Mouse (Mus musculus) splenic B cell, adult 2 months (primary cell): ENCODE measurements at regions not wholly inside any gene's neighbourhood (a gene's known extent, or its start where the extent isn't known, plus 50 kb on each side); places are given as distances from the start of the nearest gene placed in this dataset.

Experiments used
- DNase-seq: peaks from one replicate; pipeline ENCODE4 v3.0.0-alpha.2; 2011; ENCODE audit warnings: low read depth, low spot score
- H3K27me3 ChIP-seq: 2 replicates; pipeline ENCODE4 v1.6.1; 2012; ENCODE audit warnings: mild to moderate bottlenecking, low read length, moderate library complexity, mixed read lengths; ENCODE audit not compliant: control insufficient read depth, poor library complexity, insufficient read depth, severe bottlenecking
- H3K36me3 ChIP-seq: 2 replicates; pipeline ENCODE4 v1.6.1; 2012; ENCODE audit warnings: mild to moderate bottlenecking, low read length, moderate library complexity, mixed read lengths; ENCODE audit not compliant: control insufficient read depth, poor library complexity, insufficient read depth, severe bottlenecking

GRCm38 (mm10) chr8:10894306-10894705 lies 114.0 kb downstream of the Irs2 start:
- no peak for DNase-seq
- Histone ChIP-seq H3K27me3 (no peaks in the 10 kb centered on the region), H3K36me3 (no peaks in the 10 kb centered on the region)

DNA sequence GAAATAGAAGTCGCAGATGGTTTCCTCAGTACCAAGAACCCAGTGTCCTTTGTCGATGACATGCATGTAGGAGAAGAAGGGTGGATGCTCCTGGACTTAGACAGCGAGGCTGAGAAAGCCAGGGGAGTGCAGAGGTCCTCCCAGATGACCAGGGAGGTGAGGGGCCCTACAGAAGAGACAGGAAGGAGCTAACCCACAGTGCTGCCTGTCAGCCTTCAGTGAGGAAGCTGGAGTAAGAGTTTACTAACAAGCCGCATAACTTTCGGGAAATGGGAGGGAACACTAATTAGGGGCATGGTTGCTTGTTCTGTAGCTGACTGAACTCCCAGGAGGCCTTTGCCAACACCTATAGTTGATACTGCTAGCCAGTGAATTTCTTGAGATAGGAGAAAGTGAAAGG lies 114.5 kb downstream of the Irs2 start:
- no peak for DNase-seq
- Histone ChIP-seq H3K36me3 (no peaks in the 10 kb centered on the region), H3K27me3 (no peaks in the 10 kb centered on the region)

DNA sequence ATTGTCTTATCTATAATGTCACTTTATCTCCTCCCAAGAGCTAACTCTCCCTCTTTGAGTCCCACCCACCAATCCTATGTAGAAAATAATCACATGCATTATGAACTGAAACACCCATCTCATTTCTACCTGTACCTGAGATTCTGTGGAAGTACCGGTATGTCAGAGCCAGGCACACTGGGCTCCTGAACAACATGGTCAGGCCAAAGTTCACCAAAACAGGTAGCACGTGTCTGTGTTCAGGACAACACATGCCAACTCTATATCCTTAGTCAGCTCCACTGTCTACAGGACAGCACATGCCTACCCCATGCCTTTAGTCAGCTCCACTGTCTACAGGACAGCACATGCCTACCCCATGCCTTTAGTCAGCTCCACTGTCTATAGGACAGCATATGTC lies 116.4 kb downstream of the Irs2 start:
- DNase-seq: no peak
- Histone ChIP-seq H3K27me3 (no peaks in the 10 kb centered on the region), H3K36me3 (no peaks in the 10 kb centered on the region)

DNA sequence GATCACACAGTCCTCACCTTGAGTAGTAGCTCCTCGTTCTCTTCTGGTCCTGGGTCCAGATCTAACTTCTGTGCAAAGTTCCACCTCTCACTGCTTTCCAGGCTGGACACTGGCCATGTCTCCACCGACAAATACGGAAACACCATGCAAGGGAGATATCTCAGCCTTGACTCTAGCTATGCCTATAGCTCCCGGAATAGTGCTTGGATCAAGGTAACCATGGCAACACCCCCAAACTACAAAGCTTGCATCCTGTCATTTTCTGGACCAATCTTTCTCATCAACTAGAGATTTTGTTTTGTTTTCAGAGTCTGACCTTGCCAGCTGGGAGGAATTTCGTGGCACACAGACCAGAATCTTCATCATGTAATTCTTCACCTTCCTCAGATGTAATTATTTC lies 116.8 kb downstream of the Irs2 start:
- no peak for DNase-seq
- no peaks in the 10 kb centered on the region for H3K27me3 ChIP-seq
- H3K36me3 ChIP-seq: no peaks in the 10 kb centered on the region

- no peak for DNase-seq
- H3K36me3 ChIP-seq: no peaks in the 10 kb centered on the region
- no peaks in the 10 kb centered on the region for H3K27me3 ChIP-seq
These were observed 122.8 kb downstream of the Irs2 start for GRCm38 (mm10) chr8:10885452-10885851.

DNA sequence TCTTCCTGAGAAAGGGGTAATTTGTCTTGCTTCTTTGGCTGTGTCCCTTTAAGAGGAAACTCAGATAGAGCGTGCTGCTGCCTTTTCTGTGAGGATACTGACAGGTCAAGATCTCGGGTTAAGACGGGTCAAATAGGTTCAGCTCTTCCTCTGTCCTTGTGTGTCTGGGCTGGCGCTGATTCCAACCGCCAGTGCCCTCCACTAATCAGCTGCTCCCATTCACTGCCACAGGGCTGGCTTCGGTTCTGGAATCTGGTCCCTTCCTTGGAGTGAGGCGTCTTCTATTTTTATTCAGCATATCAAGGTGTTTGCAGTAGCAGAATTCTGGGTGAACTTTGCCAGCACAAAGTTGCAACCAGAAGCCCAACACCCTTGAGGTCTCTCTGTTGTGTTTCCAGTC lies 124.8 kb downstream of the Irs2 start:
- Histone ChIP-seq H3K27me3 (no peaks in the 10 kb centered on the region), H3K36me3 (no peaks in the 10 kb centered on the region)
- DNase-seq: no peak

DNA sequence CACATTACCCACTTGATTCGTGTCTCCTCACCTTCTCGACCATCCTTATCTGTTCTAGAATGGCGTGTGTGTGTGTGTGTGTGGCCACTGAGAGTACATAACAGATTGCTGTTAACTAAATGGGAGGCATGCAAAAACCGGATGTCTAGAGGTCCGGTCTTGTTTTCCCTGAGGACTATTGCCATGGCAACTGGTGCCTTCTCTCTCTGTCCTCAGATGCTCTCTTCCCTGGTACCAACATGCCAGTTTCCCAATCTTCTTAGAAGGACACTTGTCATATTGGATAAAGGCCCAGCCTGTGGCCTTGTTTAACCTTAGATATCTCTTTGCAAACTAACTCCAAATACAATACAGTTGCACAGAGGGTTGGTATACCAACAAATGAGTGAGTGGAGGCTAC lies 125.9 kb downstream of the Irs2 start:
- Histone ChIP-seq H3K36me3 (no peaks in the 10 kb centered on the region), H3K27me3 (no peaks in the 10 kb centered on the region)
- DNase-seq: no peak

DNA sequence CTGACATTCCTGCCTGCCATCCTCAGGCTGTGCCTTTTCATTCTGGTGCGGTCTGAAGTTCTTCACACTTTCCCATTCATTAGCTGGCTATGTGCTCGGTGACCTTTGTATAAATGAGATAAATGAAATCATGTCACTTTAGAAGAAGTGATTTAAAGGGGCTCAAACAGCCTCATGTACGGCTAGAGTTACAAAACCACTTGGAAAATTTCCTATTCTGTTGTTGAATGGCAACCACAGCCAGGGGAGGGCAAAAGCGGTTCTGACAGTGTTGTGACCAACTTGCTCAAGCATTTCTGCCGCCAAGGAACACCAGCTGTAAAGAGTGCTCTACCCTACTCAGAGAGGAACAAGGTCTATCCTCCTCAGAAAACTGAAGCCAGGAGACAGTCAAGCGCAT lies 128.4 kb downstream of the Irs2 start:
- Histone ChIP-seq H3K27me3 (no peaks in the 10 kb centered on the region), H3K36me3 (no peaks in the 10 kb centered on the region)
- no peak for DNase-seq

- no peak for DNase-seq
- Histone ChIP-seq H3K36me3 (no peaks in the 10 kb centered on the region), H3K27me3 (no peaks in the 10 kb centered on the region)
These were observed 129.0 kb downstream of the Irs2 start for GRCm38 (mm10) chr8:10879049-10879847.

DNA sequence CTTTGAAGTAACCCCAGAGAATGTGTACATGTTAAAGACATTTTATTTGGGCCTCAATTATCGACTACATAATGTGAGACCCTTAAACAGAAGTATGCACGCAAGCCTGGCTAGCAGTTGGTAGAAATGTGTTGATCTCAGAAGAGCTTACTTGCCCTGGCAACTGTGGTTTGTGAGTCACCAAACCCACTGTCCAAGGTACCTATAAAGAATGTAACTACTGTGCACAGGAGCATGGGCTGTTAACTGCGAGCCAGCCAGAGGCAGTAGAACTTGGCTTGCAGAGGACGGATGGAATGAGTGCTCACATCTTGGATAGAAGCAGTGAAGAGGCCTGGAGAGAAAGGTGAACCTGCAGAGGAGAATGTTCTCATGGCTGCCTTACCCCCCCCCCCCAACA lies 129.9 kb downstream of the Irs2 start:
- Histone ChIP-seq H3K27me3 (no peaks in the 10 kb centered on the region), H3K36me3 (no peaks in the 10 kb centered on the region)
- DNase-seq: no peak

DNA sequence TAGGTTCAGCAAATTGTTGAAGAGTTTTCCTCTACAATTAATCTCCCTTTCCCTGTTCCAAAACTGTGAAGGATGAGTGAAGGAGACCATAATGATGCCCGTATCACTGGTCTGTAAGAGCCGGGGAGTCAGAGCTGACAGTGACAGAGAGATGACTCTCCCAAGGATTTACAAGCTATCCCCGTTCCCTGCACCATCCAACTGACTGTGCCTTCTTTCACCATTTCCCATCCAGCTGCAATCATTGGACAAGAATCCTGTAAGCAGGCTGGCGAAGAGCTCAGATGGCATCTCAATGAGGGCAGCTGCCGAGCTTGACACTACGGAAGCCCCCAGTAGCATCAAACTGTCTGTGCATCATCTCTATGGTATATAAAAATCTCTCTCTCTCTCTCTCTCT lies 133.1 kb downstream of the Irs2 start:
- H3K36me3 ChIP-seq: no peaks in the 10 kb centered on the region
- DNase-seq: no peak
- H3K27me3 ChIP-seq: no peaks in the 10 kb centered on the region

DNA sequence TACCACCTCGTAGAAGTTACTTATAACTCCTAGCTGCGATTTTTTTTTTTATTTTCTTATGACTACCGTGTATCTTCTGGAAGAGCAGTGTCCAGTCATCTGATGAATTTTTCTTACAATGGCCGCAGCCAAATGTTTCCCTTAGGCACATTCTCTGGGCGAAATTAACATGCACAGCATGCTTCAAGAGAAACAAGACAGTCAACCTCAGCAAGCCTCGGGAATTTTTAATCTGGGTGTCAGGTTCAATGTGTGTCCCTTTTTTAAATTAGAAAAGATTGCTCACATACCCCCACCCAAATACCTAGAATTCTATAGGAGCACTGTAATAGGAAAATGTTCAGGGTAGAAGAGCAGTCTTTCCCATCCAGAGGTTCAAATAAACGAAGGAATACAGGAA lies 136.8 kb downstream of the Irs2 start:
- Histone ChIP-seq H3K27me3 (no peaks in the 10 kb centered on the region), H3K36me3 (no peaks in the 10 kb centered on the region)
- no peak for DNase-seq

GRCm38 (mm10) chr8:10870423-10871055 lies 137.7 kb downstream of the Irs2 start:
- H3K36me3 ChIP-seq: no peaks in the 10 kb centered on the region
- no peak for DNase-seq
- no peaks in the 10 kb centered on the region for H3K27me3 ChIP-seq

DNA sequence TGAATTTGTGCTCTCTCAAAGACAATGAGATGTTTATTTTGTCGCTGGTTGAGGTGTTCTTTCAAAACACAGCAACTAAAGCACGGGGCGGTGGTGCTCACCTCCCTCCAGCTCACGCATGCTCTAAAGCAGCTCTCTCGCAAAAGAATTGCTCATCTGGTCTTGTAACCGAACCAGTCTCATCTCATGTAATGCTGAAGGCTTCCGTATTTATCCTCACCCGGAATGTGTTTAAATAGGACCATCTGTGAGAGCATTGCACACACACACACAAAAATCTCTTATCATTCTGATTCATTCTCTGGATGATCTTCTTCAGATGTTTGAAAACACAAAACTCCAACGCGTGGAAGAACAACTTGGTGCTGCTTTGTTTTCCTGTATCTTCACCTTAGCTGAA lies 138.4 kb downstream of the Irs2 start:
- Histone ChIP-seq H3K27me3 (no peaks in the 10 kb centered on the region), H3K36me3 (no peaks in the 10 kb centered on the region)
- DNase-seq: no peak

DNA sequence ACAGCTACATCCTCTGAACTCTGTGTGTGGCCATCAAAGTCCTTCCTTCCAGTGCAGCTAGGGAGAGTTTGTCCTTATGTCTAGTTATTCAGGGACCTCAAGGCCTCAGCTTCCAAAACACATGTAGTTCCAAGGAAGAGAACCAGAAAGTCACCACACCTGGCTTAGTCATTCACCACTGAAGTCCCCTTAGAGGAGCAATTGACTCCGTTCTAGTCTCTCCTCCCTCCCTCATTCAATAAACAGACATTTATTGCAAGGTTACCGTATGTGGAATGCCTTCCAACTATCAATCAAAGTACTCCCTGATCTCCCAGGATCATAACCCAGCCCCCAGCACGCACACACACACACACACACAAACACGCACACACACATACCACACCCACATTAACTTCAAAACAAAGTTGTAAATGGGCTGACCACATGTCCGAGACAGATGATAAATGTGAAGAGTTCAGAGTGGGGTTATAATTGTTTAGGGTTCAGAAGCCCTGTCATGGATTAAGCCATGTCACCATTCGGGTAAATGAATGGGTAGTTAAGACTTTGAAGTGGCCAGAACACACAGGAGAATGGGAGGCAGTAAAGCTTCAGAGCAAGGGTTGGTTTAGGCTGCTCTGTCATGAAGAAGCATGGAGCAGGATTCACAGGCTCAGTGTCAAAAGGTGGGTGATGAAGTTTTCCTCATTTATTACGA lies 141.4 kb downstream of the Irs2 start:
- no peak for DNase-seq
- Histone ChIP-seq H3K27me3 (no peaks in the 10 kb centered on the region), H3K36me3 (no peaks in the 10 kb centered on the region)
